Mouse (Mus musculus) embryonic facial prominence, embryonic 14.5 days (tissue): ENCODE measurements around the gene Mrpl2. TPM values are rescaled to one million over a fixed set of nuclear protein-coding genes. Genes with fewer than 3 reads are reported as not detected.

Source experiments
- ATAC-seq: fragments of 200-750 bp; cut with Nextera tagmentation; 2 replicates; pipeline ENCODE4 v1.8.0; 2017; ENCODE audit warnings: low read depth, moderate number of reproducible peaks, moderate TSS enrichment
- DNase-seq: peaks from one replicate; pipeline ENCODE4 v3.0.0-alpha.2; 2015; ENCODE audit warnings: low spot score
- H3K27ac ChIP-seq: fragments of 300-500 bp; sonication (generic); replicated peaks from 2 replicates; pipeline ENCODE4 v1.5.1; 2014; ENCODE audit warnings: low read depth, mild to moderate bottlenecking, low read length, moderate library complexity
- H3K27me3 ChIP-seq: fragments of 300-500 bp; sonication (generic); replicated peaks from 2 replicates; pipeline ENCODE4 v1.6.1; 2014; ENCODE audit warnings: low read length; ENCODE audit not compliant: control insufficient read depth, insufficient read depth
- H3K36me3 ChIP-seq: fragments of 300-500 bp; sonication (generic); 2 replicates; pipeline ENCODE4 v1.6.1; 2014; ENCODE audit warnings: low read length, mixed read lengths; ENCODE audit not compliant: control insufficient read depth, insufficient read depth
- H3K4me1 ChIP-seq: fragments of 300-500 bp; sonication (generic); 2 replicates; pipeline ENCODE4 v1.6.1; 2014; ENCODE audit warnings: antibody characterized with exemption, low read length; ENCODE audit not compliant: control insufficient read depth, insufficient read depth
- H3K4me2 ChIP-seq: fragments of 300-500 bp; sonication (generic); 2 replicates; pipeline ENCODE4 v1.6.1; 2014; ENCODE audit warnings: low read depth, mild to moderate bottlenecking, low read length, moderate library complexity, mixed read lengths
- H3K4me3 ChIP-seq: fragments of 300-500 bp; sonication (generic); 2 replicates; pipeline ENCODE4 v1.5.1; 2014; ENCODE audit warnings: low read depth, mild to moderate bottlenecking, low read length
- H3K9ac ChIP-seq: fragments of 300-500 bp; sonication (generic); 2 replicates; pipeline ENCODE4 v1.6.1; 2014; ENCODE audit warnings: low read depth, mild to moderate bottlenecking, low read length, moderate library complexity, mixed read lengths
- H3K9me3 ChIP-seq: fragments of 300-500 bp; sonication (generic); 2 replicates; pipeline ENCODE4 v1.6.1; 2016; ENCODE audit warnings: low read length; ENCODE audit not compliant: control insufficient read depth
- WGBS: fragments of 180-500 bp; shearing (Covaris S2); extraction: QIAGEN DNeasy Blood & Tissue Kit; methylation state at CpG from one replicate; pipeline ENCODE4 v1.1.7; 2014; 5-methylcytosine and 5-hydroxymethylcytosine counted together
- polyA plus RNA-seq: library from polyadenylated mRNA; unstranded; fragments of >200 nt; fragmentation: Nextera tagmentation; extraction: Ambion mirVana; gene quantifications from 2 replicates; pipeline ENCODE4 v1.2.1, GENCODE M21; 2014

Gene Mrpl2
- polyA plus RNA-seq, 1 experiment from 2014 or later, result 91.8 TPM

DNA sequence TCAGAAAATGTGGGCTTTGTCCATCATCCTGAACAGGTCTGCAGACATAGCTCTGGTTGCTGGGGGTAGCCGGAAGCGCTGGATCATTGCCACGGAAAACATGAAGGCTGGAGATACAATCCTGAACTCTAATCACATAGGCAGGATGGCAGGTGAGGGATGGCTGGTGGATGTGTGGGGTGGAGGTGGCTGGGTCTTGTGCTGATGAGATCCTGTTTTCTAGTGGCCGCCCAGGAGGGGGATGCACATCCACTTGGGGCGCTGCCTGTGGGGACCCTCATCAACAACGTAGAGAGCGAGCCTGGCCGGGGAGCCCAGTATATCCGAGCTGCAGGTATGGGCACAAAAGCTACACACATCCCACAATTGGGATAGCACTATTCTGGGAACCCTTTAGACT is 2.4 kb downstream of the Mrpl2 start:
- no peak overlapping the region for H3K4me3 ChIP-seq
- H3K27ac ChIP-seq, result no peak overlapping the region
- no peak for ATAC-seq
- no peak overlapping the region for H3K4me2 ChIP-seq
- no peaks in the 10 kb centered on the region for H3K27me3 ChIP-seq
- WGBS, result 93% methylated on average over 9 of the region's 9 CpGs
- peaks cover 38% of the 10 kb centered on the region for H3K4me1 ChIP-seq
- peaks cover 36% of the 10 kb centered on the region for H3K36me3 ChIP-seq
- H3K9ac ChIP-seq, result no peak overlapping the region
- no peaks in the 10 kb centered on the region for H3K9me3 ChIP-seq
- DNase-seq, result no peak

GRCm38 (mm10) chr17:46649811-46650210 is 3.8 kb downstream of the Mrpl2 start:
- Histone ChIP-seq H3K9me3 (no peaks in the 10 kb centered on the region), H3K4me2 (peak overlapping the region; percentile 78), H3K4me3 (peak overlapping the region; percentile 84), H3K4me1 (peaks cover 33% of the 10 kb centered on the region), H3K27ac (peak overlapping the region; percentile 97), H3K36me3 (peaks cover 47% of the 10 kb centered on the region), H3K9ac (peak overlapping the region; percentile 87), H3K27me3 (no peaks in the 10 kb centered on the region)
- no peak for ATAC-seq
- 34% methylated on average over 15 of the region's 15 CpGs for WGBS
- no peak for DNase-seq

GRCm38 (mm10) chr17:46650232-46651031 is 4.4 kb downstream of the Mrpl2 start, which contains the start of gene Cul7:
Cul7 (plus strand) TSS chr17:46650337.
- peak within 1 kb of the TSS; percentile 87 for H3K9ac ChIP-seq
- peak; percentile 96 for ATAC-seq
- 0% methylated on average over 26 of the region's 58 CpGs for WGBS
- H3K9me3 ChIP-seq, result no peaks in the 10 kb centered on the region
- peak within 1 kb of the TSS; percentile 78 for H3K4me2 ChIP-seq
- DNase-seq, result peak; percentile 99
- H3K4me3 ChIP-seq, result peak within 1 kb of the TSS; percentile 84
- H3K36me3 ChIP-seq, result peaks cover 52% of the 10 kb centered on the region
- peak within 1 kb of the TSS; percentile 97 for H3K27ac ChIP-seq
- no peaks in the 10 kb centered on the region for H3K27me3 ChIP-seq
- peaks cover 30% of the 10 kb centered on the region for H3K4me1 ChIP-seq

DNA sequence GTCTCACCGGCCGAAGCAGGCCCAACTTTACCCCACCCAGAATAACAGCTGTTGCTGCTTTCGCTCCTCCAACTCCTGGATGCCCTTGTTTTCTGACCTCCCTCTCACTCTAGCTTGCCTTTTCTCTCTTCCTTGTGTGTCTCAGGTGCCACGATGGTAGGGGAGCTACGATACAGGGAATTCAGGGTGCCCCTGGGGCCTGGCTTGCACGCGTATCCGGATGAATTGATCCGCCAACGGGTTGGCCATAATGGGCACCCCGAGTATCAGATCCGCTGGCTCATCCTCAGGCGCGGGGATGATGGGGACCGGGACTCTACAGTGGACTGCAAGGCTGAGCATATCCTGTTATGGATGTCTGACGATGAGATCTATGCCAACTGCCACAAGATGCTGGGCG is 5.3 kb downstream of the Mrpl2 start:
- H3K36me3 ChIP-seq, result peaks cover 60% of the 10 kb centered on the region

DNA sequence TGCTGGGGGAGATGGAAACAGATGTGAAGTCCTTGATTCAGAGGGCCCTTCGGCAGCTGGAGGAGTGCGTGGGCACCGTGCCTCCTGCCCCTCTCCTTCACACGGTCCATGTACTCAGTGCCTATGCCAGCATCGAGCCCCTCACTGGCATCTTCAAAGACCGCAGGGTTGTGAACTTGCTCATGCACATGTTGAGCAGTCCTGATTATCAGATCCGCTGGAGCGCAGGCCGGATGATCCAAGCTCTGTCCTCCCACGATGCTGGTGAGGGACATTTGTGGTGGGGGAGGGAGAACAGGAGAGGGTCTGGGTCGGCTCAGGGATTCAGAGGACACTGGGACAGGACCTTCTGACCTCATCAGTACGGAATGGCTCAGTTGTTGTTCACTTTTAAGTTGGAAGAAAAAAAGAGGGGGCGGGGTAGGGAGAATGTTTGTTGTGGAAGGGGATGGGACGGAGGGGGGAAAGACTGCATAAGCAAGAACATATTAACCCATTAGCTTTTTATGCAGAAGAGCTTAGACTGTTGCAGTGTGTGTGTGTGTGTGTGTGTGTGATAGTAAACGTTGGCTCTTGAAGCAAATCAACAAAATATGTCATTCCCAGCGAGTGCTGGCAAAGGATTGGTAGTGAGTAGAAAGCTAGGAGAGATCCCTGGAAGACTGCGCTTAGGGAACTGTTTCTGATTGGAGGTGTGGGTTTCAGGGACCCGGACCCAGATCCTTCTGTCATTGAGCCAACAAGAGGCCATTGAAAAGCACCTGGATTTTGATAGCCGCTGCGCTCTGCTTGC is 5.9 kb downstream of the Mrpl2 start:
- no peak for DNase-seq
- Histone ChIP-seq H3K4me2 (peak overlapping the region; percentile 78), H3K9me3 (no peaks in the 10 kb centered on the region), H3K27me3 (no peaks in the 10 kb centered on the region), H3K4me3 (peak overlapping the region; percentile 84), H3K36me3 (peaks cover 67% of the 10 kb centered on the region), H3K9ac (peak overlapping the region; percentile 87), H3K27ac (no peak overlapping the region), H3K4me1 (peaks cover 26% of the 10 kb centered on the region)
- no peak for ATAC-seq
- 64% methylated on average over 20 of the region's 20 CpGs for WGBS

More for the DNA sequence above, 5.3 kb downstream of the Mrpl2 start:
- no peaks in the 10 kb centered on the region for H3K9me3 ChIP-seq
- DNase-seq, result no peak
- 63% methylated on average over 17 of the region's 17 CpGs for WGBS
- peak overlapping the region; percentile 78 for H3K4me2 ChIP-seq
- peak overlapping the region; percentile 87 for H3K9ac ChIP-seq
- H3K4me1 ChIP-seq, result peaks cover 30% of the 10 kb centered on the region
- no peaks in the 10 kb centered on the region for H3K27me3 ChIP-seq
- ATAC-seq, result no peak
- peak overlapping the region; percentile 84 for H3K4me3 ChIP-seq
- H3K27ac ChIP-seq, result peak overlapping the region; percentile 97

DNA sequence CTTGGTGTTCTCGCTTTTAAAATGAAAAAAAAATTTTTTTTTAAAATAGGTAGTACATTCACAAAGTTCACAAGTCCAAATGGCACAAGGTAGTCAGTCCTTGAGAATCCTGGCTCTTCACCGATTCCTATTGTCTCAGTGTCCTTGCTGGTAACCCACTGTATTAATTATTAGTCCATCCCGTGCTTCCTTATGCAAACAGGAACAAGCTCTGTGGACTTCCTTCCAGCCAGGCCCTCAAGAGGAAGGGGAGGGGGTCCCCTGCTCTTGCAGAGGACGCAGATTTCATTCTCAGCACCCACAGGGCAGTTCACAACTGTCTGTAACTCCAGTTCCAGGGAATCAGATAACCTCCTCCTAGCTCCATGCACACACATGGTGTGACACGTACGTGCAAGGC is 10.0 kb downstream of the Mrpl2 start:
- DNase-seq, result no peak
- peaks cover 93% of the 10 kb centered on the region for H3K36me3 ChIP-seq
- WGBS, result 82% methylated on average over 6 of the region's 6 CpGs
- H3K9me3 ChIP-seq, result no peaks in the 10 kb centered on the region
- H3K4me2 ChIP-seq, result no peak overlapping the region
- no peak for ATAC-seq
- no peak overlapping the region for H3K4me3 ChIP-seq
- no peak overlapping the region for H3K27ac ChIP-seq
- no peak overlapping the region for H3K9ac ChIP-seq
- no peaks in the 10 kb centered on the region for H3K27me3 ChIP-seq
- peaks cover 21% of the 10 kb centered on the region for H3K4me1 ChIP-seq

GRCm38 (mm10) chr17:46661351-46661750 is 15.3 kb downstream of the Mrpl2 start:
- H3K4me2 ChIP-seq, result no peak overlapping the region
- no peak overlapping the region for H3K9ac ChIP-seq
- DNase-seq (no peak), ATAC-seq (no peak)
- H3K4me3 ChIP-seq, result no peak overlapping the region
- no peaks in the 10 kb centered on the region for H3K9me3 ChIP-seq
- H3K36me3 ChIP-seq, result peaks cover 95% of the 10 kb centered on the region
- no peak overlapping the region for H3K27ac ChIP-seq
- WGBS, result 92% methylated on average over 9 of the region's 9 CpGs
- H3K27me3 ChIP-seq, result no peaks in the 10 kb centered on the region
- no peaks in the 10 kb centered on the region for H3K4me1 ChIP-seq

DNA sequence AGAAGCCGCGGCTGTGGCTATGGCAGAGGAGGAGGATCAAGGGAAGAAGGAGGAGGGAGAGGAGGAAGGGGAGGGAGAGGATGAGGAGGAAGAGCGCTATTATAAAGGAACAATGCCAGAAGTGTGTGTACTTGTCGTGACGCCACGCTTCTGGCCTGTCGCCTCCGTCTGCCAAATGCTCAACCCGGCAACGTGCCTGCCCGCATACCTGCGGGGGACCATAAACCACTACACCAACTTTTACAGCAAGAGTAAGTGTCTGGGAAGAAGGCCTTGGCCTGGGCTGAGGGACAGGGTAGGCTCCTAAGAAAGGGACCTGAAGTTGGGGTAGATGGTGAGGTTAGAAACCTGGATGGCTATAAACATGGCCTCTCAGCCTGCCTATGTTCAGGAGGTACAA is 16.0 kb downstream of the Mrpl2 start:
- no peaks in the 10 kb centered on the region for H3K9me3 ChIP-seq
- peaks cover 95% of the 10 kb centered on the region for H3K36me3 ChIP-seq
- no peaks in the 10 kb centered on the region for H3K4me1 ChIP-seq
- WGBS, result 93% methylated on average over 12 of the region's 12 CpGs
- no peak overlapping the region for H3K9ac ChIP-seq
- ATAC-seq (no peak), DNase-seq (no peak)
- H3K4me2 ChIP-seq, result no peak overlapping the region
- no peak overlapping the region for H3K27ac ChIP-seq
- H3K27me3 ChIP-seq, result no peaks in the 10 kb centered on the region
- H3K4me3 ChIP-seq, result no peak overlapping the region
